Mouse (Mus musculus): ENCODE results near the gene Pygl.

DNA sequence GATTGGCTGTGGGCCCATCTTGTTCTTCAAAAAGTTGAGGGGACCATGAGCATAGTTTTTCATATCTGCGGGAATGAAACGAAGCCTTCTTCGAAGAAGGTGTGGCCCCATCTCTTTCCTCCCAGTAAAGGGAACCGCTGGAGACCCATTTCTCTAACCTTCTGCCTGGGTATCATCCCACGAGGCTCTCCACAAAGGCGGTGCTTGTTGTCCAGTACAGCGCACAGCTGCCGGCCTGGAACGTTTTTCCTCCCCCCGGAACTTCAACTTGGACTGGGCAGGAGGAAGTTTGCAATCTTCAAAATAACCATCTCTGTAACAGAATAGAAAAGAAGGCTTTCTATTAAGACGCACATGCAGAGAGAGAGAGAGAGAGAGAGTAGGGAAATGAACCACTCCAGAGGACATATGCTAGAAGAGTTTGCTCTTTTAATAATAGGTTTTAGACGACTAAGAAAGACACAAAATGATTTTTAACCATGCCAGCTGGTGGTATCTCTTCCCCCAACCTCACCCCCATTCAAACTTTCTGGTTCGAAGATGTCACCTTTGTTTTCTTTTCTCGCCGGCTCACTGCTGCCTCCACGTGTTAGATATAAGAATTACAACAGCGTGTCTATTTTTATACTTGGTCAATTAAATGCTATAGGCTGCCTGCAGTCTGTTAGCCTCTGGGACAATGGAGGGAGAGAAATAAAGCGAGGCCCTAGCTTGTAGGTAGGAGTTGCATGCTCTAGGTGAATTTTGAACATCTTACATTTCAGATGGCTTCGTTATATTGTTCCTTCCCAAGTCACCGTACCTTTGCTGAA is 86.4 kb downstream of the Pygl start:
- peak; percentile 67; the same call in 1 of the 2 replicates for TF ChIP-seq CTCF (IDR thresholded peaks at IDR 0.05; ENCODE audit: extremely low read depth, insufficient read depth, low read length)
- no peak for TF ChIP-seq POLR2A (IDR thresholded peaks at IDR 0.05; ENCODE audit: extremely low read depth, insufficient read depth, low read length)

Data from cortical plate, adult 2 months (tissue).